Mouse (Mus musculus): ENCODE results near the gene Prc1. TPM values are rescaled to one million over a fixed set of nuclear protein-coding genes. Genes with fewer than 3 reads are reported as not detected.

The Prc1 gene
- polyA plus RNA-seq, 1 experiment = 44.8 TPM

- H3K4me1 ChIP-seq (ENCODE audit: control insufficient read depth, insufficient read depth, low read length) = no peaks in the 10 kb centered on the region
Observed at GRCm38 (mm10) chr7:80284391-80284790, 9.9 kb upstream of the Prc1 start.

GRCm38 (mm10) chr7:80285725-80286124, 8.5 kb upstream of the Prc1 start:
- H3K36me3 ChIP-seq (ENCODE audit: control insufficient read depth, insufficient read depth, low read length) = no peaks in the 10 kb centered on the region; the same call in 1 of the 2 replicates
- H3K27ac ChIP-seq (ENCODE audit: control insufficient read depth, insufficient read depth, low read depth, low read length) = no peak overlapping the region
- TF ChIP-seq CTCF (IDR thresholded peaks at IDR 0.05; ENCODE audit: control insufficient read depth, insufficient read depth, insufficient replicate concordance, low read depth, low read length) (no peak), POLR2A (IDR thresholded peaks at IDR 0.05; ENCODE audit: control insufficient read depth, low read depth, low read length) (no peak)
- H3K27me3 ChIP-seq (ENCODE audit: control insufficient read depth, insufficient read depth, low read length) = no peaks in the 10 kb centered on the region
- no peak overlapping the region for H3K4me3 ChIP-seq (ENCODE audit: control insufficient read depth, low read depth, low read length)
- no peaks in the 10 kb centered on the region for H3K4me1 ChIP-seq (ENCODE audit: control insufficient read depth, insufficient read depth, low read length)

More at GRCm38 (mm10) chr7:80284391-80284790, 9.9 kb upstream of the Prc1 start:
- no peaks in the 10 kb centered on the region; the same call in 1 of the 2 replicates for H3K36me3 ChIP-seq (ENCODE audit: control insufficient read depth, insufficient read depth, low read length)
- TF ChIP-seq POLR2A (IDR thresholded peaks at IDR 0.05; ENCODE audit: control insufficient read depth, low read depth, low read length) = no peak
- no peak for TF ChIP-seq CTCF (IDR thresholded peaks at IDR 0.05; ENCODE audit: control insufficient read depth, insufficient read depth, insufficient replicate concordance, low read depth, low read length)
- H3K27me3 ChIP-seq (ENCODE audit: control insufficient read depth, insufficient read depth, low read length) = no peaks in the 10 kb centered on the region
- no peak overlapping the region for H3K27ac ChIP-seq (ENCODE audit: control insufficient read depth, insufficient read depth, low read depth, low read length)
- no peak overlapping the region for H3K4me3 ChIP-seq (ENCODE audit: control insufficient read depth, low read depth, low read length)

GRCm38 (mm10) chr7:80287736-80288135, 6.5 kb upstream of the Prc1 start:
- Histone ChIP-seq H3K4me1 (ENCODE audit: control insufficient read depth, insufficient read depth, low read length) (no peaks in the 10 kb centered on the region), H3K36me3 (ENCODE audit: control insufficient read depth, insufficient read depth, low read length) (no peaks in the 10 kb centered on the region; the same call in 1 of the 2 replicates), H3K4me3 (ENCODE audit: control insufficient read depth, low read depth, low read length) (no peak overlapping the region), H3K27ac (ENCODE audit: control insufficient read depth, insufficient read depth, low read depth, low read length) (no peak overlapping the region), H3K27me3 (ENCODE audit: control insufficient read depth, insufficient read depth, low read length) (no peaks in the 10 kb centered on the region)
- TF ChIP-seq CTCF (IDR thresholded peaks at IDR 0.05; ENCODE audit: control insufficient read depth, insufficient read depth, insufficient replicate concordance, low read depth, low read length) = no peak
- TF ChIP-seq POLR2A (IDR thresholded peaks at IDR 0.05; ENCODE audit: control insufficient read depth, low read depth, low read length) = no peak

GRCm38 (mm10) chr7:80294764-80295648, 756 bp downstream of the Prc1 start:
- TF ChIP-seq POLR2A (IDR thresholded peaks at IDR 0.05; ENCODE audit: control insufficient read depth, low read depth, low read length) = no peak
- TF ChIP-seq CTCF (IDR thresholded peaks at IDR 0.05; ENCODE audit: control insufficient read depth, insufficient read depth, insufficient replicate concordance, low read depth, low read length) = no peak

GRCm38 (mm10) chr7:80296462-80296861, 2.2 kb downstream of the Prc1 start:
- Histone ChIP-seq H3K4me3 (ENCODE audit: control insufficient read depth, low read depth, low read length) (no peak overlapping the region), H3K27me3 (ENCODE audit: control insufficient read depth, insufficient read depth, low read length) (no peaks in the 10 kb centered on the region), H3K27ac (ENCODE audit: control insufficient read depth, insufficient read depth, low read depth, low read length) (no peak overlapping the region), H3K36me3 (ENCODE audit: control insufficient read depth, insufficient read depth, low read length) (no peaks in the 10 kb centered on the region; the same call in none of the 2 replicates), H3K4me1 (ENCODE audit: control insufficient read depth, insufficient read depth, low read length) (no peaks in the 10 kb centered on the region; the same call in 1 of the 2 replicates)
- no peak for TF ChIP-seq POLR2A (IDR thresholded peaks at IDR 0.05; ENCODE audit: control insufficient read depth, low read depth, low read length)
- TF ChIP-seq CTCF (IDR thresholded peaks at IDR 0.05; ENCODE audit: control insufficient read depth, insufficient read depth, insufficient replicate concordance, low read depth, low read length) = no peak

More at GRCm38 (mm10) chr7:80294764-80295648, 756 bp downstream of the Prc1 start:
- peak overlapping the region; percentile 96 for H3K27ac ChIP-seq (ENCODE audit: control insufficient read depth, insufficient read depth, low read depth, low read length)
- H3K27me3 ChIP-seq (ENCODE audit: control insufficient read depth, insufficient read depth, low read length) = no peaks in the 10 kb centered on the region
- no peaks in the 10 kb centered on the region; the same call in 1 of the 2 replicates for H3K4me1 ChIP-seq (ENCODE audit: control insufficient read depth, insufficient read depth, low read length)
- H3K4me3 ChIP-seq (ENCODE audit: control insufficient read depth, low read depth, low read length) = peak overlapping the region; percentile 96
- no peaks in the 10 kb centered on the region; the same call in 1 of the 2 replicates for H3K36me3 ChIP-seq (ENCODE audit: control insufficient read depth, insufficient read depth, low read length)

GRCm38 (mm10) chr7:80297041-80297440, 2.8 kb downstream of the Prc1 start:
- Histone ChIP-seq H3K4me3 (ENCODE audit: control insufficient read depth, low read depth, low read length) (no peak overlapping the region), H3K27me3 (ENCODE audit: control insufficient read depth, insufficient read depth, low read length) (no peaks in the 10 kb centered on the region), H3K4me1 (ENCODE audit: control insufficient read depth, insufficient read depth, low read length) (no peaks in the 10 kb centered on the region; the same call in 1 of the 2 replicates), H3K36me3 (ENCODE audit: control insufficient read depth, insufficient read depth, low read length) (no peaks in the 10 kb centered on the region; the same call in none of the 2 replicates), H3K27ac (ENCODE audit: control insufficient read depth, insufficient read depth, low read depth, low read length) (no peak overlapping the region)
- no peak for TF ChIP-seq CTCF (IDR thresholded peaks at IDR 0.05; ENCODE audit: control insufficient read depth, insufficient read depth, insufficient replicate concordance, low read depth, low read length)
- no peak for TF ChIP-seq POLR2A (IDR thresholded peaks at IDR 0.05; ENCODE audit: control insufficient read depth, low read depth, low read length)

GRCm38 (mm10) chr7:80298754-80299153, 4.5 kb downstream of the Prc1 start:
- TF ChIP-seq POLR2A (IDR thresholded peaks at IDR 0.05; ENCODE audit: control insufficient read depth, low read depth, low read length) = no peak
- TF ChIP-seq CTCF (IDR thresholded peaks at IDR 0.05; ENCODE audit: control insufficient read depth, insufficient read depth, insufficient replicate concordance, low read depth, low read length) = no peak
- no peak overlapping the region for H3K4me3 ChIP-seq (ENCODE audit: control insufficient read depth, low read depth, low read length)
- no peak overlapping the region for H3K27ac ChIP-seq (ENCODE audit: control insufficient read depth, insufficient read depth, low read depth, low read length)
- H3K4me1 ChIP-seq (ENCODE audit: control insufficient read depth, insufficient read depth, low read length) = no peaks in the 10 kb centered on the region; the same call in 1 of the 2 replicates
- H3K36me3 ChIP-seq (ENCODE audit: control insufficient read depth, insufficient read depth, low read length) = no peaks in the 10 kb centered on the region; the same call in none of the 2 replicates
- H3K27me3 ChIP-seq (ENCODE audit: control insufficient read depth, insufficient read depth, low read length) = no peaks in the 10 kb centered on the region

All from testis, adult 2 months (tissue).